Mouse (Mus musculus) E14TG2a.4 (cell line): ENCODE measurements around the gene Zfp644.

Experiments
- H3K27me3 ChIP-seq: 2 replicates; pipeline ENCODE4 v1.6.1; 2014; ENCODE audit warnings: low read length, control low read depth; ENCODE audit not compliant: insufficient read depth
- H3K36me3 ChIP-seq: 2 replicates; pipeline ENCODE4 v1.6.1; 2014; ENCODE audit warnings: low read length, control low read depth; ENCODE audit not compliant: insufficient read depth
- H3K4me1 ChIP-seq: replicated peaks from 2 replicates; pipeline ENCODE4 v1.6.1; 2014; ENCODE audit warnings: low read depth, low read length, control low read depth
- H3K4me3 ChIP-seq: replicated peaks from 2 replicates; pipeline ENCODE4 v1.5.1; 2014; ENCODE audit warnings: mild to moderate bottlenecking, low read length
- H3K9me3 ChIP-seq: 2 replicates; pipeline ENCODE4 v1.6.1; 2014; ENCODE audit warnings: low read length, control low read depth
- CTCF ChIP-seq: conservative IDR thresholded peaks from 2 replicates; pipeline ENCODE4 v1.5.1; 2014; ENCODE audit warnings: low read length
- NANOG ChIP-seq: IDR thresholded peaks from 2 replicates; pipeline ENCODE4 v1.6.1; 2014; ENCODE audit warnings: borderline replicate concordance, low read length, mixed read lengths
- POU5F1 ChIP-seq: IDR thresholded peaks from 2 replicates; pipeline ENCODE4 v1.6.1; 2014; ENCODE audit warnings: low read length, borderline replicate concordance

Zfp644 gene

GRCm38 (mm10) chr5:106709388-106710084, 12.4 kb upstream of the Zfp644 start:
- H3K9me3 ChIP-seq: no peaks in the 10 kb centered on the region
- H3K4me1 ChIP-seq: peaks cover 29% of the 10 kb centered on the region
- H3K27me3 ChIP-seq: peaks cover 15% of the 10 kb centered on the region
- H3K36me3 ChIP-seq: no peaks in the 10 kb centered on the region
- TF ChIP-seq CTCF: no peak
- TF ChIP-seq POU5F1: no peak
- no peak for TF ChIP-seq NANOG
- H3K4me3 ChIP-seq: peak overlapping the region; percentile 23

- peaks cover 23% of the 10 kb centered on the region for H3K4me1 ChIP-seq
- no peaks in the 10 kb centered on the region for H3K36me3 ChIP-seq
- peaks cover 5% of the 10 kb centered on the region for H3K9me3 ChIP-seq
- TF ChIP-seq CTCF (no peak), POU5F1 (no peak), NANOG (no peak)
- H3K27me3 ChIP-seq: no peaks in the 10 kb centered on the region; the same call in 1 of the 2 replicates
- no peak overlapping the region for H3K4me3 ChIP-seq
Measured at GRCm38 (mm10) chr5:106706363-106706762, 9.3 kb upstream of the Zfp644 start.

GRCm38 (mm10) chr5:106705162-106705561, 8.1 kb upstream of the Zfp644 start:
- H3K36me3 ChIP-seq: no peaks in the 10 kb centered on the region

GRCm38 (mm10) chr5:106695681-106696395, 1.2 kb downstream of the Zfp644 start:
- Histone ChIP-seq H3K27me3 (no peaks in the 10 kb centered on the region), H3K9me3 (no peaks in the 10 kb centered on the region), H3K36me3 (peaks cover 20% of the 10 kb centered on the region), H3K4me1 (peaks cover 51% of the 10 kb centered on the region), H3K4me3 (peak overlapping the region; percentile 93)
- TF ChIP-seq NANOG: no peak

More at GRCm38 (mm10) chr5:106705162-106705561, 8.1 kb upstream of the Zfp644 start:
- Histone ChIP-seq H3K9me3 (peaks cover 5% of the 10 kb centered on the region), H3K4me3 (no peak overlapping the region), H3K27me3 (no peaks in the 10 kb centered on the region; the same call in 1 of the 2 replicates), H3K4me1 (peaks cover 15% of the 10 kb centered on the region)
- TF ChIP-seq POU5F1 (no peak), CTCF (no peak), NANOG (no peak)

GRCm38 (mm10) chr5:106695141-106695540, 1.9 kb downstream of the Zfp644 start:
- Histone ChIP-seq H3K27me3 (no peaks in the 10 kb centered on the region), H3K36me3 (peaks cover 27% of the 10 kb centered on the region), H3K9me3 (no peaks in the 10 kb centered on the region), H3K4me1 (peaks cover 56% of the 10 kb centered on the region), H3K4me3 (peak overlapping the region; percentile 93)
- TF ChIP-seq NANOG (no peak), CTCF (no peak), POU5F1 (no peak)

- Histone ChIP-seq H3K4me3 (peak overlapping the region; percentile 93), H3K9me3 (no peaks in the 10 kb centered on the region), H3K4me1 (peaks cover 56% of the 10 kb centered on the region), H3K36me3 (peaks cover 31% of the 10 kb centered on the region), H3K27me3 (no peaks in the 10 kb centered on the region)
- TF ChIP-seq POU5F1 (no peak), NANOG (no peak), CTCF (no peak)
Measured at GRCm38 (mm10) chr5:106694683-106695082, 2.4 kb downstream of the Zfp644 start.

GRCm38 (mm10) chr5:106693034-106693433, 4.1 kb downstream of the Zfp644 start:
- no peaks in the 10 kb centered on the region for H3K27me3 ChIP-seq
- no peak overlapping the region for H3K4me3 ChIP-seq
- TF ChIP-seq POU5F1 (no peak), CTCF (peak; percentile 26)

GRCm38 (mm10) chr5:106680636-106681458, 16.2 kb downstream of the Zfp644 start:
- Histone ChIP-seq H3K9me3 (no peaks in the 10 kb centered on the region), H3K4me1 (peaks cover 11% of the 10 kb centered on the region; the same call in 1 of the 2 replicates), H3K4me3 (no peak overlapping the region), H3K27me3 (no peaks in the 10 kb centered on the region), H3K36me3 (peaks cover 10% of the 10 kb centered on the region)
- no peak for TF ChIP-seq POU5F1
- no peak for TF ChIP-seq CTCF
- no peak for TF ChIP-seq NANOG

More at GRCm38 (mm10) chr5:106693034-106693433, 4.1 kb downstream of the Zfp644 start:
- H3K9me3 ChIP-seq: no peaks in the 10 kb centered on the region
- H3K4me1 ChIP-seq: peaks cover 56% of the 10 kb centered on the region
- H3K36me3 ChIP-seq: peaks cover 32% of the 10 kb centered on the region
